Mouse (Mus musculus) cortical plate, adult 2 months (tissue): ENCODE data around the gene D630003M21Rik. TPM values are rescaled to one million over a fixed set of nuclear protein-coding genes. Genes with fewer than 3 reads are reported as not detected.

Experiments used
- H3K27ac ChIP-seq: fragments of 200-500 bp; 2 replicates; pipeline ENCODE4 v1.5.1; 2012; ENCODE audit warnings: low read length, control low read depth, inconsistent platforms; ENCODE audit not compliant: insufficient read depth
- H3K4me1 ChIP-seq: fragments of 200-500 bp; 2 replicates; pipeline ENCODE4 v1.6.1; 2011; ENCODE audit warnings: low read length; ENCODE audit not compliant: control insufficient read depth, insufficient read depth
- H3K4me3 ChIP-seq: fragments of 200-500 bp; 2 replicates; pipeline ENCODE4 v1.5.1; 2011; ENCODE audit warnings: mild to moderate bottlenecking, low read length, control low read depth; ENCODE audit not compliant: insufficient read depth
- CTCF ChIP-seq: fragments of 200-500 bp; IDR thresholded peaks from 2 replicates; pipeline ENCODE4 v1.5.1; 2011; ENCODE audit warnings: mild to moderate bottlenecking, control low read depth, low read length; ENCODE audit not compliant: insufficient read depth; ENCODE audit errors: extremely low read depth
- POLR2A ChIP-seq: fragments of 200-500 bp; IDR thresholded peaks from 2 replicates; pipeline ENCODE4 v1.6.1; 2011; ENCODE audit warnings: mild to moderate bottlenecking, low read length, control low read depth; ENCODE audit not compliant: insufficient read depth; ENCODE audit errors: extremely low read depth
- polyA plus RNA-seq: library from polyadenylated mRNA; depleted of rRNA; stranded (reverse); fragments of >200 nt; gene quantifications from 2 replicates; pipeline ENCODE4 v1.2.3, GENCODE M21; 2012

The D630003M21Rik gene
- polyA plus RNA-seq, 1 experiment = 3.9 TPM

DNA sequence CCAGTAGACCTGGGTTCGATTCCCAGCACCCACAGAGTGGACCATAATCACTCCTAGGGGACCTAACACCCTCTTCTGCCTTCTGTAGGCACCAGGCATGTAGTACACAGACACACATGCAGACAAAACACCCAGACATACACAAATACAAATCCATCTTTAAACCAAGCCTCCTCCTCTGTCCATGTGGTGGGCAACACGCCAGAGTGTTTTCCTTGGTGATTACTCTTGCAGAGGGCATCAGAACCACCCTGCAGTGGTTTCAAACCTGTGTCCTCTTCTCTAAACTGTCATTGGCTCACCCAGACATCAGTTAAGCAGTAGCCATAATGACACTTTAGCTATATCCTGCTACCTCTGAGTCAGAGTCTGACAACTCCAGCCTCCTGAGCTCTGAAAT is 58.6 kb downstream of the D630003M21Rik start:
- Histone ChIP-seq H3K4me3 (no peak overlapping the region), H3K4me1 (peaks cover 4% of the 10 kb centered on the region), H3K27ac (no peak overlapping the region)
- TF ChIP-seq CTCF (no peak), POLR2A (no peak)

DNA sequence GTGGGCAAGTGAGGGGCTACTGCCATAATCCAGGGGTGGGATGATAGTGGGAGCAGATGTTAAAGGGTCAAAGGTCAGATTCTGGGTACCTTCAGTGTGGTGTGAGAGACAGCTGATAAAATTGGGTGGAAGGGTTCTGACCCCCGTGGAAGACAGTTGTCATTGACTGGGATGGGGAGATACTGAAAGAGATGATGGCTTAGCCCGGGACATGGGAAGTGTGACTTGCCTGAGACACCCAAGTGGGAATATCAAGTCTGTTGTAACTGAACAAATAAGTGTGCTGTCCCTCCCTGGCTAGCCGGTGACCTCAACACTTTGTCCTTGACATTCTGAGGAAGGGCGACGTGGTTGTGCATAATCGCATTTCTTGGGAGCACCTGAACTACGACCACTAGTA is 59.3 kb downstream of the D630003M21Rik start:
- H3K4me1 ChIP-seq = peaks cover 4% of the 10 kb centered on the region
- TF ChIP-seq POLR2A = no peak
- no peak for TF ChIP-seq CTCF
- no peak overlapping the region for H3K4me3 ChIP-seq
- H3K27ac ChIP-seq = no peak overlapping the region

DNA sequence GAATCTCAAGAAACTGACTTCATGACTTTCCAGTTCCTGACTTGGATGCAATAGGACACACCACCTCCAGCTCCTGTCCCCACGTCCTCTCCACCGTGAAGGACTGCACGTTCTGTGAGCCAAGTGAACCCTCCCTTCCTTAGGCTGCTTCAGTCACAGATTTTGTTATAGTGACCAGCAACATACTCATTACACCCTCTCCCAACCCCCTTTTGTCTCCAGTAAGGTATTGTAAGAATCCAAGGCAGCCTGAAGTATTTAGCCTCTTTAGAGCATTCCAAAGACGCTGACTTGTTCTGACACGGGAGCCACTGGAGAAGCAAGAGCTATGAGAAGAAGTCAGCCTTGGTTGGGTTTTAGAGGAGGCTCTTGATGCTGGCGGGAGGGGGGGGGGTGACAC is 59.7 kb downstream of the D630003M21Rik start:
- Histone ChIP-seq H3K4me3 (no peak overlapping the region), H3K4me1 (peaks cover 4% of the 10 kb centered on the region)
- TF ChIP-seq CTCF = no peak
- no peak for TF ChIP-seq POLR2A

DNA sequence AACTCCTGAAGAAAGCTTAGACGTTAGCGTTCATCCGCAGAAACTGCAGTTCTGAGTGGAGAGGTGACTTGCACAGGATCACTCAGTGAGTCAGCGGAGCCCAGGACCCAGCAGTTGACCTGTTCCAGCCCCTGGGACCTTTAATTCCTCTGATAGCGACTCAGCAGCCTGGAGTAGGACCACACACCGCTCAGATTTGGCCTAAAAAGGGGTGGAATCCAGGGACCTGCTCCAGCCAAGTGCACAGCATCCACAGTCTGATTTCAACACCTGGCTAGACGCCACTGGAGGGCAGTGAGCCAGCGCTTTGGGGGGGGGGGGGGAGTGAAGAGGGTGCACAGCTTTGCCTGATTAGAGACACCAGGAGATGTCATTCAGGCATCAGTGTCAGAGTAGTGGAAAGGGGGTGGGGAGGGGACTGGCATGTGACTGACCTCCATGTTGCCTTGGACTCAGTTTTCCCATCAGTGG is 60.2 kb downstream of the D630003M21Rik start:
- peaks cover 4% of the 10 kb centered on the region for H3K4me1 ChIP-seq
- no peak overlapping the region for H3K4me3 ChIP-seq
- no peak for TF ChIP-seq CTCF
- no peak for TF ChIP-seq POLR2A
- no peak overlapping the region for H3K27ac ChIP-seq

More for the DNA sequence above, 59.7 kb downstream of the D630003M21Rik start:
- no peak overlapping the region for H3K27ac ChIP-seq

DNA sequence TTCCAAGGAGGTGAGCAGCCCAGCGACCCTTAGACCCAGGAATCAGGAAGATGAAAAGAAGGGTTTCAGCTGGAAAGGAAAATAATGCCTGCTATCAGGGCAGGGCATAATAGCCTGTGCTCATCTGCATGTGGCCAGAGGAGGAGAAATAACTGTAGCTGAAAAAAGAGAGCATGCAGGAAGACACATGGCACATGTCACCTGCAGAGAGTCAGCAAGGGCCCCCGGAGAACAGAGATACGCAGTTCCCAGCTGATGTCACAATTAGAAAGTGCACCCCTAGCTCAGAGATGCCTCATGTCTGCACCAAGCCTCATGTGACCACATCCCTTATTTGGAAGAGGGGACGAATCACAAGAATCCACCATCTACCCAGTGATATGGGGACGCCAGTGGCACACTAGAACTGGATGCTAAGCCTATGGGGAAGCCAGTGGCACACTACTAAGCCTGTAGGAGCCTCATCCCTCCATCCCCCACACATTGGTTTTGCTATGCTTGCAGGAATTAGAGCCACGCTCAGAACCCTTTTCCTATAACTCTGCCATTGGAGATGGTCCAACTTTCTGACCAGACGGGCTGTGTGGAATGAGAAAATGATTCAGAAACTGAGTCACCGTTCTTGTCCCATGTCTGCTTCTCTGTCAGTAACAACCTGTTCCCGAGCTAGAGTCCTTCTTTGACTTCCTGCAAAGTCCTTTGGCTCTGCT is 61.4 kb downstream of the D630003M21Rik start:
- no peak for TF ChIP-seq CTCF
- TF ChIP-seq POLR2A = no peak
- Histone ChIP-seq H3K27ac (no peak overlapping the region), H3K4me3 (no peak overlapping the region), H3K4me1 (peaks cover 4% of the 10 kb centered on the region)

DNA sequence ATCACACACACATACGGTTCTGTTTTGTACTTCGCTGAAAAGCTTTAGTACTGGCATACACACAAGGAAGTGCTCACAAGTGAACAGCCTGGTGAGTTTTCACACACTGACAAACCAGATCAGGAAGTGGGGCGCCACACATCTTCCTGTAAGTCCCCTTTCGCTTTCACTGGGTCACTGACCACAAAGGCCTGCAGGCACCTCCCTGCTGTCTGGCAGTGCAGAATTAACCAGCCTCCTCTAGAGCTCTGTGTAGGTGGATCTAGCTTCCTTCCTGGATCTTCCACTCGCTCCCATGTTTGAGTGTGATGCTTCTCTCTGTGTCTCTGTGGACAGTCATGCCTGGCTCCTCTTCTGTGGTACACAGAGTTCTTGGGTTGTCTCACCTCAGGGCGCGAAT is 62.4 kb downstream of the D630003M21Rik start:
- 0 out of 2 replicates have a peak overlapping the region, but pooled peaks have one; percentile 53 for H3K27ac ChIP-seq
- no peak for TF ChIP-seq CTCF
- no peak for TF ChIP-seq POLR2A
- peaks cover 4% of the 10 kb centered on the region for H3K4me1 ChIP-seq
- H3K4me3 ChIP-seq = no peak overlapping the region

DNA sequence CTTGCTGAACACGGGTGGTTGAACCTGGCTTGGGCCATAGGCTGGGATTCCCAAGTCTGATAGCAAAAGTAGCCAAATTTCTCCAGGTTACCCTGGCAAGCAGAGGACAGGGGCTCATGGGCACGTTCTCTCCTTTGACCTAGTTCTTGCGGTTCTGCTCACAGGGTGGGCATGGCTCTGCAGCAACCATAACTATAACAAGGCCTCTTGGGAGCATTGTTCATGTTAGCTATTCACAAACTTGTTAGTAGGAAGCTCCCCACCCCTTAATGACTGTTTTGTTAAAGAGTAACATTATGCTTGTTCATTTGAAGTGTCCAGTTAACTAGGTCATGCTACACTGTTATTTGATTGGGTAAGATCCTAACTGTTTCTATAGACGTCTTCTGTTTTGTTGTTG is 63.2 kb downstream of the D630003M21Rik start:
- no peak overlapping the region for H3K27ac ChIP-seq
- no peak overlapping the region for H3K4me3 ChIP-seq
- peaks cover 4% of the 10 kb centered on the region for H3K4me1 ChIP-seq
- TF ChIP-seq POLR2A (no peak), CTCF (no peak)

DNA sequence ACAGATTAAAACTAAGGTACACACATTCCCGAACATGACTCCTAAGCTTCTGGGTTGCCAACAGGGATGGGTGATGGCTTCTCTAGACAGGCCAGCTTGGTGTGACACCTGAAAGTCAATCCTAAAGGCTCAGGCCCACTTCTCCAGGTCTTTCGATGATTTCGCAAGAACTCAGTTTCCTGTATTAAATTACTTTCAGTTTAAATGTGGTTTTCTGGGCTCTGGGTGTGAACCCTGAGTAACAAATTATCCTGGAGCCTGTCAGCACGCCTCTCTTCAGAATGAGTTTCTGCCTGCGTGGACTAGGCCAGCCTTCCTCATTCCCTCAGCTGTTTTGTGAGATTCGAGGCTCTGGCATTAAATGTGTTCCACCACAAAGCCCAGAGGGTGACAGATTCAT is 66.0 kb downstream of the D630003M21Rik start:
- H3K4me3 ChIP-seq = no peak overlapping the region
- no peak overlapping the region for H3K27ac ChIP-seq
- H3K4me1 ChIP-seq = peaks cover 4% of the 10 kb centered on the region
- no peak for TF ChIP-seq POLR2A
- no peak for TF ChIP-seq CTCF

DNA sequence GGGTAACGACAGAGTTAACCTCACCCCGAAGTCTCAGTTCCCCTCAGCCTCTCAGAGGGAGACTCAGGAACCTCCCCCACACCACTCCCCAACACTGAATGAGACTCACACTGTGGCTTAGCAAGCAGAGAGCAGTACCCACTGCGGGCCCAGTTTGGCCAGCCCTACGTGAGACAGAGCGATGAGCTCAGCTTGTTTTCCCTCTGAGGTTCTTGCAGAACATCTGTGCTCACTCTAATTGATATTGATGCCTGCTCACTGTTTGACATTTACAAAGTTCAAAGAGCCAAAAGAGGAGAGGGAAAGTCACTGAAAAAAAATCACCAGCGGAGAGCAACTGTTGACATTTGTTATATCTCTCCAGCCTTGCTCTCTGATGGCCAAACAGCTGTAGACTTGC is 67.3 kb downstream of the D630003M21Rik start:
- no peak overlapping the region for H3K27ac ChIP-seq
- no peak for TF ChIP-seq CTCF
- TF ChIP-seq POLR2A = no peak
- no peak overlapping the region for H3K4me3 ChIP-seq
- H3K4me1 ChIP-seq = peaks cover under 1% of the 10 kb centered on the region

DNA sequence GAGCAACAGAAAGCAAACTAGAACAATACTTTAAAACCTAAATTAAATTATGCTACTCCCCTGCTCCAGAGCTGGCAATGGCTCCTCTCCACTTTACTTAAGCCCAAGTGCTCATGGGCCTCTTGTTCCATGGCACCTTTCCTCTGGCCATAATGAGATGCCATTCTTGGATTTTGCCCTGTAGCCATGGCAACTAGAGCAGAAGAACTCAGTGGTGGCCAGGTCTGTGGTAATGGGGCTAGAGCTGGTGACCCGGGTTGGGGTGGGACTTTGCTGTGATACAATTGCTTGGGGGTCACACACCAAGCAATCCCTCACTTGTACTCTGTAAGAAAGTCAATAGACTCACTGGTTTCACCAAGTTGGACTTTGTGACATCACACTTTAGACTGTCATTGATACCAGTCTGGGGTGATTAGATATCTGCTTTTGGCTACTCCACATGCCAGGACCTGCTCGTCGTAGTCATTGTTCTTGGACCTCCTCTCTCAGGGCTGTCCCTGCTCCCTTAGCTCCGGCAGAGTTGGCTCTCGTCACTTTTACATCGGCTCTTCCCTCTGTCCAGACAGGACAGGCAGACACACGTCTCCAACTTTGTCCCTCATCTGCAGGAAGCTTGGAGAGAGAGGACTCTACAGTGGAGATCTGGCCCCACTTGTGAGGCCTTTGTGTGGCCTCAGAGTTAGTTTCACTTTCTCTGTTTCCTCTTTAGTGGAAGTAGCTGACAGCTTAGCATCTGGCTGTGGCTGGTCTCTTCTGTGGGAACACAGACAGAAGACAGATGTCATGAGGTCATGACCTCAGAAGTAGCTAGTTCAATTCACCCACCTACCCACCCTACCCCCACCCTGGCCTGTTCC is 69.4 kb downstream of the D630003M21Rik start:
- H3K4me3 ChIP-seq = no peak overlapping the region
- H3K4me1 ChIP-seq = no peaks in the 10 kb centered on the region
- TF ChIP-seq POLR2A (no peak), CTCF (no peak)
- H3K27ac ChIP-seq = peak overlapping the region; percentile 58; the same call in 1 of the 2 replicates
